ENCODE assay signal across 8 mouse cellular contexts in genomic region chr3:102081862-102082261, GRCm38 (mm10). TPM values are rescaled to one million over a fixed set of nuclear protein-coding genes. Genes with fewer than 3 reads are reported as not detected.
DNase-seq lines count a peak whose midpoint lies in the region; ATAC-seq and TF ChIP-seq lines count a peak whose summit lies in the region.

No protein-coding gene starts in this region.

- H3K4me2 ChIP-seq in forebrain, embryonic 13.5 days, result no peak overlapping the region
- H3K4me2 ChIP-seq in heart, postnatal 0 days (ENCODE audit: low read depth, low read length), result no peak overlapping the region
- no peak overlapping the region for H3K4me2 ChIP-seq in liver, embryonic 15.5 days

- H3K27me3 ChIP-seq in ES-Bruce4 (ENCODE audit: control insufficient read depth, insufficient read depth, low read length, poor library complexity, severe bottlenecking), result no peaks in the 10 kb centered on the region
- H3K27me3 ChIP-seq in forebrain, embryonic 13.5 days, result peaks cover 13% of the 10 kb centered on the region
- H3K27me3 ChIP-seq in heart, postnatal 0 days (ENCODE audit: control insufficient read depth, insufficient read depth, low read length), result no peaks in the 10 kb centered on the region
- H3K27me3 ChIP-seq in liver, embryonic 15.5 days, result peaks cover 14% of the 10 kb centered on the region

- H3K4me3 ChIP-seq in ES-Bruce4 (ENCODE audit: low read depth, low read length), result no peak overlapping the region
- H3K4me3 ChIP-seq in forebrain, embryonic 13.5 days, result no peak overlapping the region
- no peak overlapping the region for H3K4me3 ChIP-seq in heart, postnatal 0 days (ENCODE audit: low read depth, low read length)
- H3K4me3 ChIP-seq in liver, embryonic 15.5 days (replicated peaks), result no peak overlapping the region
- H3K4me3 ChIP-seq in olfactory bulb, adult 2 months (ENCODE audit: insufficient read depth, low read depth, low read length), result no peak overlapping the region

- peak overlapping the region; percentile 23; the same call in 1 of the 2 replicates for H3K27ac ChIP-seq in ES-Bruce4 (ENCODE audit: insufficient read depth, low read length)
- no peak overlapping the region for H3K27ac ChIP-seq in forebrain, embryonic 13.5 days
- no peak overlapping the region for H3K27ac ChIP-seq in heart, postnatal 0 days (ENCODE audit: low read depth)
- H3K27ac ChIP-seq in liver, embryonic 15.5 days (replicated peaks), result no peak overlapping the region
- H3K27ac ChIP-seq in olfactory bulb, adult 2 months (ENCODE audit: insufficient read depth, low read depth, low read length), result no peak overlapping the region

- no peaks in the 10 kb centered on the region for H3K36me3 ChIP-seq in ES-Bruce4 (ENCODE audit: control insufficient read depth, insufficient read depth, low read length, poor library complexity, severe bottlenecking)
- no peaks in the 10 kb centered on the region for H3K36me3 ChIP-seq in forebrain, embryonic 13.5 days (ENCODE audit: poor library complexity, severe bottlenecking)
- no peaks in the 10 kb centered on the region for H3K36me3 ChIP-seq in heart, postnatal 0 days (replicated peaks; ENCODE audit: control insufficient read depth, insufficient read depth, low read length)
- H3K36me3 ChIP-seq in liver, embryonic 15.5 days (replicated peaks), result no peaks in the 10 kb centered on the region

- TF ChIP-seq CTCF in ES-Bruce4 (IDR thresholded peaks at IDR 0.05; ENCODE audit: low read depth, low read length), result peak; percentile 62
- peak; percentile 92 for TF ChIP-seq CTCF in heart, postnatal 0 days (IDR thresholded peaks at IDR 0.05; ENCODE audit: low read depth)
- peak; percentile 56 for TF ChIP-seq CTCF in olfactory bulb, adult 2 months (IDR thresholded peaks at IDR 0.05; ENCODE audit: insufficient read depth, low read depth, low read length)

- 27% methylated on average over 3 of the region's 3 CpGs for WGBS in forebrain, embryonic 13.5 days
- 11% methylated on average over 3 of the region's 3 CpGs for WGBS in heart, postnatal 0 days
- 15% methylated on average over 3 of the region's 3 CpGs for WGBS in liver, embryonic 15.5 days (ENCODE audit: insufficient replicate concordance)
- 20% methylated on average over 3 of the region's 3 CpGs for WGBS in olfactory bulb, adult 2 months

- DNase-seq in heart, postnatal 0 days (ENCODE audit: low spot score), result peak; percentile 76
- DNase-seq in kidney, postnatal 25 days, result peak; percentile 70 to 91
- peak; percentile 5 to 7 for DNase-seq in thymus, postnatal 36 days

- no peaks in the 10 kb centered on the region for H3K9me3 ChIP-seq in ES-Bruce4 (replicated peaks; ENCODE audit: control insufficient read depth, insufficient read depth, low read length, poor library complexity, severe bottlenecking)
- no peaks in the 10 kb centered on the region for H3K9me3 ChIP-seq in forebrain, embryonic 13.5 days (replicated peaks)
- no peaks in the 10 kb centered on the region for H3K9me3 ChIP-seq in heart, postnatal 0 days (replicated peaks; ENCODE audit: control insufficient read depth, low read length)
- no peaks in the 10 kb centered on the region for H3K9me3 ChIP-seq in liver, embryonic 15.5 days (replicated peaks)

- H3K4me1 ChIP-seq in ES-Bruce4 (ENCODE audit: control insufficient read depth, insufficient read depth, low read length), result peaks cover 5% of the 10 kb centered on the region
- H3K4me1 ChIP-seq in forebrain, embryonic 13.5 days, result 0 out of 2 replicates have a peak, but pooled peaks cover 5% of the 10 kb centered on the region
- peaks cover 24% of the 10 kb centered on the region for H3K4me1 ChIP-seq in heart, postnatal 0 days (ENCODE audit: control insufficient read depth, insufficient read depth)
- H3K4me1 ChIP-seq in liver, embryonic 15.5 days (replicated peaks), result no peaks in the 10 kb centered on the region
- H3K4me1 ChIP-seq in olfactory bulb, adult 2 months (ENCODE audit: control insufficient read depth, insufficient read depth, low read length), result 0 out of 2 replicates have a peak, but pooled peaks cover 3% of the 10 kb centered on the region

- no peak for TF ChIP-seq EP300 in ES-Bruce4 (IDR thresholded peaks at IDR 0.05; ENCODE audit: insufficient read depth, low read depth, low read length)
- no peak for TF ChIP-seq EP300 in heart, postnatal 0 days (IDR thresholded peaks at IDR 0.05; ENCODE audit: low read depth)

- 0 out of 2 replicates have a peak overlapping the region, but pooled peaks have one; percentile 4 for H3K9ac ChIP-seq in ES-Bruce4 (ENCODE audit: low read depth, poor library complexity, severe bottlenecking)
- H3K9ac ChIP-seq in forebrain, embryonic 13.5 days, result no peak overlapping the region
- no peak overlapping the region for H3K9ac ChIP-seq in heart, postnatal 0 days (replicated peaks; ENCODE audit: low read depth, low read length)
- no peak overlapping the region for H3K9ac ChIP-seq in liver, embryonic 15.5 days

- ATAC-seq in cerebellum, adult (ENCODE audit: insufficient number of reproducible peaks, low FRiP score, low TSS enrichment), result peak; percentile 75
- peak; percentile 87 for ATAC-seq in forebrain, embryonic 13.5 days
- peak; percentile 67 for ATAC-seq in heart, postnatal 0 days (ENCODE audit: insufficient read depth, low read depth)
- ATAC-seq in liver, embryonic 15.5 days (ENCODE audit: insufficient read depth), result 0 out of 2 replicates have a peak, but pooled peaks have one; percentile 18

- TF ChIP-seq POLR2A in ES-Bruce4 (IDR thresholded peaks at IDR 0.05; ENCODE audit: insufficient read depth, low read length), result no peak
- TF ChIP-seq POLR2A in olfactory bulb, adult 2 months (IDR thresholded peaks at IDR 0.05; ENCODE audit: insufficient read depth, low read depth, low read length), result no peak

RNA-seq across cellular contexts. Expression of gene Casq2, which starts 4.4 kb away (rescaled TPM):
- not detected in 2 replicates for polyA plus RNA-seq in ES-Bruce4 (2011; ENCODE audit: insufficient read depth, insufficient read length, low read depth, missing spikeins)
- polyA plus RNA-seq in forebrain, embryonic 13.5 days (2015; fragmentation: Nextera tagmentation; extraction: Ambion mirVana), result 0.10 and 0.39 TPM in 2 replicates
- 836 and 965 TPM in 2 replicates for total RNA-seq in heart, postnatal 0 days (2014; rRNA removed; ENCODE audit: low replicate concordance)
- 809 and 872 TPM in 2 replicates for polyA plus RNA-seq in heart, postnatal 0 days (2015; fragmentation: Nextera tagmentation; extraction: Ambion mirVana)
- polyA plus RNA-seq in liver, embryonic 15.5 days (2015; fragmentation: Nextera tagmentation; extraction: Ambion mirVana), result 4.6 and 6.5 TPM in 2 replicates
- not detected in 2 replicates for polyA plus RNA-seq in olfactory bulb, adult 2 months (2012; ENCODE audit: insufficient read depth, insufficient read length, low replicate concordance, missing spikeins)

Comparison
In these comparisons a context has a peak if more than half of its experiments do, and no peak if none do; other contexts are left out.
1. ATAC-seq: peak in every context shown above with its lines; median percentile 87 in forebrain, embryonic 13.5 days; 75 in cerebellum, adult; 67 in heart, postnatal 0 days; 18 in liver, embryonic 15.5 days.
2. DNase-seq: peak in every context shown above with its lines; median percentile 80 in kidney, postnatal 25 days; 76 in heart, postnatal 0 days; 6 in thymus, postnatal 36 days.
3. RNA of gene Casq2, which starts 4.4 kb away (polyA plus RNA-seq): 809 to 872 TPM in heart, postnatal 0 days; 4.6 to 6.5 TPM in liver, embryonic 15.5 days, not detected in ES-Bruce4, 0.10 to 0.39 TPM in forebrain, embryonic 13.5 days and not detected in olfactory bulb, adult 2 months; every median in the first group is over 100 times any median in the second.
4. Peak in every context shown above with its lines, with median percentiles within 50 percentile points of each other: CTCF ChIP-seq.